Mouse (Mus musculus): ENCODE data around the gene Foxred1. TPM values are rescaled to one million over a fixed set of nuclear protein-coding genes. Genes with fewer than 3 reads are reported as not detected.

Foxred1 gene
- polyA plus RNA-seq, 1 experiment from 2014 or later: 50.7 TPM

GRCm38 (mm10) chr9:35211573-35212511 lies 987 bp upstream of the Foxred1 start:
- WGBS: 31% methylated on average over 26 of the region's 26 CpGs
- peaks cover 19% of the 10 kb centered on the region for H3K4me1 ChIP-seq
- ATAC-seq (replicated peaks; ENCODE audit: low FRiP score): no peak; the same call in 1 of the 2 replicates
- H3K36me3 ChIP-seq: peaks cover 69% of the 10 kb centered on the region
- no peaks in the 10 kb centered on the region for H3K9me3 ChIP-seq (replicated peaks)
- H3K27ac ChIP-seq: peak overlapping the region; percentile 82
- H3K27me3 ChIP-seq: no peaks in the 10 kb centered on the region
- H3K4me2 ChIP-seq: peak overlapping the region; percentile 79
- H3K4me3 ChIP-seq (replicated peaks): peak overlapping the region; percentile 93
- peak overlapping the region; percentile 85 for H3K9ac ChIP-seq

GRCm38 (mm10) chr9:35204421-35204820 lies 6.4 kb downstream of the Foxred1 start:
- H3K9me3 ChIP-seq (replicated peaks): no peaks in the 10 kb centered on the region
- 95% methylated on average over 2 of the region's 2 CpGs for WGBS
- peaks cover 11% of the 10 kb centered on the region for H3K4me1 ChIP-seq
- peaks cover 53% of the 10 kb centered on the region for H3K36me3 ChIP-seq
- no peaks in the 10 kb centered on the region for H3K27me3 ChIP-seq
- no peak overlapping the region for H3K27ac ChIP-seq
- no peak overlapping the region for H3K4me3 ChIP-seq (replicated peaks)
- H3K9ac ChIP-seq: no peak overlapping the region
- ATAC-seq (replicated peaks; ENCODE audit: low FRiP score): no peak
- no peak overlapping the region for H3K4me2 ChIP-seq

- H3K27me3 ChIP-seq: no peaks in the 10 kb centered on the region
- H3K4me2 ChIP-seq: no peak overlapping the region
- H3K9ac ChIP-seq: no peak overlapping the region
- no peak overlapping the region for H3K27ac ChIP-seq
- WGBS: 55% methylated on average over 3 of the region's 3 CpGs
- H3K9me3 ChIP-seq (replicated peaks): no peaks in the 10 kb centered on the region
- H3K4me1 ChIP-seq: peaks cover 19% of the 10 kb centered on the region
- ATAC-seq (replicated peaks; ENCODE audit: low FRiP score): no peak
- peaks cover 44% of the 10 kb centered on the region for H3K36me3 ChIP-seq
- no peak overlapping the region for H3K4me3 ChIP-seq (replicated peaks)
These were observed 7.3 kb downstream of the Foxred1 start for GRCm38 (mm10) chr9:35203536-35203935.

DNA sequence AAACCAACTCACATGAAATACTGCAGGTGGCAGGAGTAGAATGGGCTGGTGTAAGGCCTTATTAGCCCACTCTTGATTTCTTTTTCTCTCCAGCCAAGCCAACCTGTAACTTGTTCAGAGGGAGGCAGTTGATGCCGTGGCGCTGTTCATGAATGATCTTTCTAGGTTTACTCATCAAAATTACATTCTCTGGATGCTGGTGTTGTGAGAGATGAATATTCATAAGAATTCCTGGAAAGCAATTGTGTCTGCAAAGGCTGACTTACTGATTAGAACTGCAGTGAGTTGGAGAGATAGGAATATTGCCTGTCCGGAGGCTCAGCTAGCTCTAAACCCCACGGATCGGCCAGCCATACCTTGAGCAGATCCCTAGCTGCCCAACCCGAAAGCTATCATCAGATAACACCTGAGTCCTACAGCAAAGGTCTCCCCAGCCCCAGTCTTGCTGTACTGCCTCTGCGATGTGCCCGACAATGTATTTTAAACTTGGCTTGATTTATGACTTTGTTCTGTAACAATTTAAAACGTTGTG lies 10.3 kb downstream of the Foxred1 start:
- Histone ChIP-seq H3K36me3 (peaks cover 16% of the 10 kb centered on the region), H3K4me2 (peak overlapping the region; percentile 82), H3K4me3 (replicated peaks) (peak overlapping the region; percentile 74), H3K4me1 (peaks cover 21% of the 10 kb centered on the region), H3K9me3 (replicated peaks) (no peaks in the 10 kb centered on the region), H3K9ac (peak overlapping the region; percentile 70; the same call in 1 of the 2 replicates), H3K27me3 (no peaks in the 10 kb centered on the region), H3K27ac (no peak overlapping the region)
- no peak for ATAC-seq (replicated peaks; ENCODE audit: low FRiP score)
- 43% methylated on average over 9 of the region's 9 CpGs for WGBS

DNA sequence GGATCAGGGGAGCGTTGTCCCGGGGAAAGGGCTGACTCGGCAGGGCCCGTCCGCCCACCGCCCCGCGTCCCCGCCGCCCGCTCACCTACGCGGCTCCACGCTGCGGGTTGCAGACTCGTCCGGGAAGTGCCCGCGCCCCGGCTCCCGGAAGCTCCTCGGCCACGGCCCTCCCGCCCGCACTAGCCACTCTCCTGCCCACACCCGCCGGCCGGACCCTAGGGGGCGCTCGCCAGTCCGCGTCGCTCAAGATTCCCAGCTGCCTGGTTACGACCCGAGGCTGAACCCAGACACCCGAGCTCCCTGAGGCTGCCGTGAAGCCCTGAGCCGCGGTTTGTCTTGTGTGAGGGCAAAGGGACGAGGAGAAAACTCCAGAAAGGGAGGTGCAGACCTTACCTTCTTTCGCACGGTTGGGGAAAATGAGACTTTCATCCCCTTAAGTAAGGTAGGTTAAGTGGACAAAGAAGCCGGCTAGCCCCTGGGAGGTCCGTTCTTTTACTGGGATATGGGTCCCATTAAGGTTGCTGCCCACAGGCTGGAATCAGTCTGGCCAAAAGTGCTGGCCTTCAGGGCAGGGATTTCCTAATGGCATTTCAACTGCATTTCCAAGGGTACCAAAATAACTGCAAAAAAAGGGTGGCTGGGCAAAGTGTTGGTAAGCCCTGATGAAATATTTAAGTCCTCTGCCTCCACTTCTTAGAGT lies 10.9 kb downstream of the Foxred1 start, which contains the start of the genes Srpr and Tirap:
Srpr (plus strand) TSS at position 404 of the 700 bp plus-strand sequence.
Tirap (minus strand) TSS at position 520 of the 700 bp plus-strand sequence.
- no peaks in the 10 kb centered on the region for H3K9me3 ChIP-seq (replicated peaks)
- peak within 1 kb of the TSS; percentile 70 for H3K9ac ChIP-seq
- H3K27ac ChIP-seq: peak within 1 kb of the TSS; percentile 75
- H3K27me3 ChIP-seq: no peaks in the 10 kb centered on the region
- peaks cover 21% of the 10 kb centered on the region for H3K4me1 ChIP-seq
- H3K4me3 ChIP-seq (replicated peaks): peak within 1 kb of the TSS; percentile 74
- under 1% methylated on average over 39 of the region's 44 CpGs for WGBS
- H3K4me2 ChIP-seq: peak within 1 kb of the TSS; percentile 82
- peaks cover 9% of the 10 kb centered on the region for H3K36me3 ChIP-seq
- ATAC-seq (replicated peaks; ENCODE audit: low FRiP score): peak; percentile 95

GRCm38 (mm10) chr9:35198945-35199771 lies 11.7 kb downstream of the Foxred1 start:
- H3K9ac ChIP-seq: peak overlapping the region; percentile 70
- no peaks in the 10 kb centered on the region for H3K9me3 ChIP-seq (replicated peaks)
- 23% methylated on average over 18 of the region's 18 CpGs for WGBS
- H3K36me3 ChIP-seq: peaks cover 1% of the 10 kb centered on the region
- H3K4me3 ChIP-seq (replicated peaks): peak overlapping the region; percentile 74
- H3K27ac ChIP-seq: peak overlapping the region; percentile 75
- H3K27me3 ChIP-seq: no peaks in the 10 kb centered on the region
- H3K4me2 ChIP-seq: peak overlapping the region; percentile 82
- peaks cover 21% of the 10 kb centered on the region for H3K4me1 ChIP-seq
- peak; percentile 76 for ATAC-seq (replicated peaks; ENCODE audit: low FRiP score)

DNA sequence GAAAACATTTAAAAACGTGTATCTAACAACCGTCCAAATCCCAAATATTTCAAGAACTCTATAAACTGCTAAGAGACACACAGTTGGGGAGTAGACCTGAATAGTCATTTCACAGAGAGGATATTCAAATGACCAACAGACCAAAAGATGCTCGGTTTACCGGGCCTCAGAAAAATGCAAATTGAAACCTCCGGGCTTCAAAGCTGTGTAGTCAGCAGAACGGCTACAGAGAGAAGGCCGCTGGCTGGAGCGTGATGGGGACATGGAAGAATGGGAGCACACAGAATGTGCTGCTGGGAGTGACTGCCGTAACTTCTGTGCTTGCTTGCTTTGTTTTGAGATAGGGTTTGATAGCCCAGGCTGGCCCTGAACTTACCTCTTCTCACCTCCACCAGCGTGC lies 12.5 kb downstream of the Foxred1 start:
- WGBS: 69% methylated on average over 10 of the region's 10 CpGs
- 0 out of 2 replicates have a peak overlapping the region, but pooled peaks have one; percentile 75 for H3K27ac ChIP-seq
- H3K9me3 ChIP-seq (replicated peaks): no peaks in the 10 kb centered on the region
- H3K4me1 ChIP-seq: peaks cover 21% of the 10 kb centered on the region
- H3K9ac ChIP-seq: no peak overlapping the region
- ATAC-seq (replicated peaks; ENCODE audit: low FRiP score): no peak
- H3K4me3 ChIP-seq (replicated peaks): no peak overlapping the region
- no peaks in the 10 kb centered on the region for H3K36me3 ChIP-seq
- H3K27me3 ChIP-seq: no peaks in the 10 kb centered on the region
- H3K4me2 ChIP-seq: no peak overlapping the region

DNA sequence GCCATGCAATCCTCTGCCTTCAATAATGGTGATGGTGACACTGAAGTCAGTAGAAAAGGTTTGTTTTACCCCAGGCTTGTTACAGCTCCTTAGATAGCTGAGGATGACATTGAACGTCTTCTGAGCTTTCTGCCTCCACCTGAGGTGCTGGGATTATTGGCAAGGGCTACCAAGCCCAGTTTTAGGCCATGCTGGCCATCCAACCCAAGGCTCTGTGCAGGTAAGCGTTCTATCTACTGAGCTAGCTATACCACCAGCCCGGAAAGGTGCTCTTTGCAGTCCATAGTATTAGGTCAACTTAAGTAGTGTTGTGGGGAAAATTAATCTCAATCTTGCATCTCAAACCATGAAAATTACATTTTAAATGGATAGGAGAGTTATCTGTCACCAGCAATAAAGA lies 13.2 kb downstream of the Foxred1 start:
- no peak overlapping the region for H3K27ac ChIP-seq
- H3K36me3 ChIP-seq: no peaks in the 10 kb centered on the region
- no peak overlapping the region for H3K4me2 ChIP-seq
- 91% methylated on average over 3 of the region's 3 CpGs for WGBS
- no peaks in the 10 kb centered on the region for H3K27me3 ChIP-seq
- peaks cover 21% of the 10 kb centered on the region for H3K4me1 ChIP-seq
- H3K9me3 ChIP-seq (replicated peaks): no peaks in the 10 kb centered on the region
- H3K4me3 ChIP-seq (replicated peaks): no peak overlapping the region
- H3K9ac ChIP-seq: no peak overlapping the region
- ATAC-seq (replicated peaks; ENCODE audit: low FRiP score): no peak

- 88% methylated on average over 3 of the region's 3 CpGs for whole genome bisulfite sequencing
- H3K4me1 ChIP-seq: peaks cover 7% of the 10 kb centered on the region; the same call in 1 of the 2 replicates
- ATAC-seq (replicated peaks; ENCODE audit: low FRiP score): no peak
- H3K27ac ChIP-seq: no peak overlapping the region
- no peak overlapping the region for H3K4me2 ChIP-seq
- no peak overlapping the region for H3K4me3 ChIP-seq (replicated peaks)
- no peak overlapping the region for H3K9ac ChIP-seq
- H3K27me3 ChIP-seq: no peaks in the 10 kb centered on the region
- no peaks in the 10 kb centered on the region for H3K9me3 ChIP-seq (replicated peaks)
- peaks cover 21% of the 10 kb centered on the region for H3K36me3 ChIP-seq
These were observed 16.8 kb downstream of the Foxred1 start for GRCm38 (mm10) chr9:35194048-35194447.

DNA sequence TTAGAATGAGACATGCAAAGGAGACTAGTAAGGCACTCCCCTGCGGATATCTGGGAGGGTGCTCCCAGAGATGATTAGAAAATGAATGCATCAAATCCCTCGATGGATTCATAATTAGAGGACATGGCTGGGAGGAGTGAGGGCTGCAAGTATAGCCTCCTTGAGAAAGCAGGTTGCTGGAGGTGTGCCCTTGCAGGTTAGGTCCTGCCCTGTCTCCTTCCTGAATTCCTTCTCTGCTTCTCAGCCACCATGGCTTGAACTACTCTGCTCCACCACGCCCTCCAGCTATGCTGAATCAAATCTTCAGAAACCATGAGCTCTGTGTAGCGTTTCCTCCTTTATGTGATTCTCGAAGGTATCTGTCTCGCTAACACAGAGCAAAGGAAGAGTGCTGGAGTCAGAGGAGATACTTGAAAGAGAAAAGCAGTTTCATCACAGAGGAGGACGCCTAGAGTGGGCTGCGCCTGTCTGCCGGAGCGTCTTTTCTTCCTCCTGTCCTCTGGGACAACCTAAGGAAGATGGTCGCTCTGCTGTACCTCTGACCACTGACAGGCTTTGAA lies 17.8 kb downstream of the Foxred1 start:
- WGBS: 81% methylated on average over 11 of the region's 11 CpGs
- Histone ChIP-seq H3K9me3 (replicated peaks) (no peaks in the 10 kb centered on the region), H3K4me2 (no peak overlapping the region), H3K9ac (no peak overlapping the region), H3K27me3 (no peaks in the 10 kb centered on the region), H3K4me3 (replicated peaks) (no peak overlapping the region), H3K4me1 (no peaks in the 10 kb centered on the region), H3K36me3 (peaks cover 31% of the 10 kb centered on the region), H3K27ac (no peak overlapping the region)
- no peak for ATAC-seq (replicated peaks; ENCODE audit: low FRiP score)

DNA sequence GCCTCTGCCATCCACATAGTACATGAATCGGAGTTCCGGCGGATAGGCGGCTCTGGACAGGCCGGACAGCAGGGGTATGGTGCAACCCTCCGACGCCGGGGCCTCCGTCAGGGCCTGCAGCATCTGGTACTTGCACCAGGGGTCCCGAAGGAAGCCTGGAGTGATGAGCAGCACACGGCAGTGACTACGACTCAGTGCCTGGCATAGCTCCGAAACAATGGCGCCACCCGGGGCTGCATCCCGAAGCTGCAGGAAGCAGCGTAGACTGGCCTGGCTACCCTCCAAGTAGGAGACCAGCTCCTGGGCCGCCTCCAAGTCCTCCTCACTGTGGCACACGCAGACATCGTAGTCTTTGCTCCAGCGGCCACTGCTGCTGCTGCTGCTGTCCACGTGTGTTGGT lies 22.2 kb downstream of the Foxred1 start:
- H3K9me3 ChIP-seq (replicated peaks): no peaks in the 10 kb centered on the region
- H3K36me3 ChIP-seq: peaks cover 45% of the 10 kb centered on the region
- no peaks in the 10 kb centered on the region for H3K4me1 ChIP-seq
- no peaks in the 10 kb centered on the region for H3K27me3 ChIP-seq
- H3K4me3 ChIP-seq (replicated peaks): no peak overlapping the region
- no peak overlapping the region for H3K4me2 ChIP-seq
- no peak overlapping the region for H3K27ac ChIP-seq
- no peak overlapping the region for H3K9ac ChIP-seq
- whole genome bisulfite sequencing: 82% methylated on average over 22 of the region's 22 CpGs
- peak; percentile 22; the same call in 1 of the 2 replicates for ATAC-seq (replicated peaks; ENCODE audit: low FRiP score)

Data from kidney, embryonic 15.5 days (tissue).